Mouse (Mus musculus) forebrain, embryonic 12.5 days (tissue): ENCODE results near the gene Timm22. TPM values are rescaled to one million over a fixed set of nuclear protein-coding genes. Genes with fewer than 3 reads are reported as not detected.

Experiments used
- ATAC-seq: fragments of 200-750 bp; cut with Nextera tagmentation; 2 replicates; pipeline ENCODE4 v1.8.0; 2017; ENCODE audit warnings: moderate TSS enrichment; ENCODE audit not compliant: low FRiP score
- H3K27ac ChIP-seq: fragments of 300-500 bp; sonication (generic); 2 replicates; pipeline ENCODE4 v1.5.1; 2016; ENCODE audit warnings: mild to moderate bottlenecking
- H3K27me3 ChIP-seq: fragments of 300-500 bp; sonication (generic); 2 replicates; pipeline ENCODE4 v1.6.1; 2016; ENCODE audit warnings: mild to moderate bottlenecking
- H3K36me3 ChIP-seq: fragments of 300-500 bp; sonication (generic); replicated peaks from 2 replicates; pipeline ENCODE4 v1.6.1; 2016; ENCODE audit warnings: mild to moderate bottlenecking
- H3K4me1 ChIP-seq: fragments of 300-500 bp; sonication (generic); 2 replicates; pipeline ENCODE4 v1.6.1; 2016
- H3K4me2 ChIP-seq: fragments of 300-500 bp; sonication (generic); 2 replicates; pipeline ENCODE4 v1.6.1; 2016; ENCODE audit warnings: mild to moderate bottlenecking, moderate library complexity
- H3K4me3 ChIP-seq: fragments of 300-500 bp; sonication (generic); replicated peaks from 2 replicates; pipeline ENCODE4 v1.5.1; 2016; ENCODE audit warnings: mild to moderate bottlenecking
- H3K9ac ChIP-seq: fragments of 300-500 bp; sonication (generic); 2 replicates; pipeline ENCODE4 v1.6.1; 2016; ENCODE audit warnings: mild to moderate bottlenecking
- H3K9me3 ChIP-seq: fragments of 300-500 bp; sonication (generic); 2 replicates; pipeline ENCODE4 v1.6.1; 2016
- WGBS: fragments of 180-500 bp; shearing (Covaris S2); methylation state at CpG from one replicate; pipeline ENCODE4 v1.1.7; 2016; 5-methylcytosine and 5-hydroxymethylcytosine counted together
- polyA plus RNA-seq: library from polyadenylated mRNA; unstranded; fragments of >200 nt; fragmentation: Nextera tagmentation; extraction: Ambion mirVana; gene quantifications from 2 replicates; pipeline ENCODE4 v1.2.1, GENCODE M21; 2016

Timm22 gene
- polyA plus RNA-seq, 1 experiment from 2014 or later = 109 TPM

DNA sequence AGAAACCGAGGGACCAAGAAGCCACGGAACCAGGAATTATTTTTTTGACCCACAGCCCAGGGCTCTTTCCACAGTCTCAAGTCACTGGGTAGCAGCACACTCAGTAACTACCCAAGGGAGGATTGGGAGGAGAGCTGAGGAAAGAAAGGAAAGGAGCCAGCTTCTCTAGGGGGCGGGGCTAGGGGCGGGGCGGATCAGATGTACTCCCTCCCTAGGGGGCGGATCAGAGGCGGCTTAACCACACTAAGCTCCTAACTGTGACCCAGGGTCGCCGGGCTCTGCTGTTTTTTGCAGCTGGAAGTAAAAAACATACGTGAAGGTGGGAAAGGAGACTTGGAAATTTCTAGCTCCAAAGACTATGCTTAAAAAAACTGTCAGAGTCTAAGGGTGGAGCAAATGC lies 39.5 kb downstream of the Timm22 start:
- H3K4me2 ChIP-seq = no peak overlapping the region
- no peaks in the 10 kb centered on the region for H3K27me3 ChIP-seq
- peaks cover 19% of the 10 kb centered on the region for H3K36me3 ChIP-seq
- peaks cover 65% of the 10 kb centered on the region for H3K4me1 ChIP-seq
- H3K9ac ChIP-seq = no peak overlapping the region
- H3K9me3 ChIP-seq = no peaks in the 10 kb centered on the region
- ATAC-seq = 0 out of 2 replicates have a peak, but pooled peaks have one; percentile 50
- no peak overlapping the region for H3K4me3 ChIP-seq
- WGBS = 2% methylated on average over 10 of the region's 10 CpGs
- H3K27ac ChIP-seq = no peak overlapping the region

- WGBS = 45% methylated on average over 15 of the region's 15 CpGs
- Histone ChIP-seq H3K27me3 (no peaks in the 10 kb centered on the region), H3K4me3 (no peak overlapping the region), H3K4me1 (peaks cover 63% of the 10 kb centered on the region), H3K36me3 (peaks cover 37% of the 10 kb centered on the region), H3K9ac (peak overlapping the region; percentile 40), H3K4me2 (peak overlapping the region; percentile 27), H3K9me3 (no peaks in the 10 kb centered on the region), H3K27ac (peak overlapping the region; percentile 96)
- peak; percentile 56 for ATAC-seq
Measured at GRCm38 (mm10) chr11:76449520-76450201, 42.9 kb downstream of the Timm22 start.

DNA sequence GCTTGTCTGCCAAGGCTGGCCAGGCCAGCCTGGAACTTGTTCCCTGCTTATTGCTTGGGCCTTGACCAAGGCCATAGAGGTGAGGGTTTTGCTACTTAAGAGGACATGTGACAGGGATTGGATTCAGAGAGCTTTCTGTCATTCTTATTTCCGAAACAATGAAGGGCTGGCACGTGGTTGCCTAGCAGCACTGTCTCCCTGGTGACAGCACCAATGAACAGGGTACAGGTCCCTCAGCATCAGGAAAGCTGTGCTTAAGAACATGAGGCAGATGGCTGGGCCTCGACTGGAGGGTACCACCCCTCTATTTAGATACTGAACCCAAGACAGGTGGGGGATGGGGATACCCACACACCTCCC lies 43.4 kb downstream of the Timm22 start:
- peak overlapping the region; percentile 96 for H3K27ac ChIP-seq
- H3K4me3 ChIP-seq = no peak overlapping the region
- H3K9ac ChIP-seq = peak overlapping the region; percentile 40
- peaks cover 62% of the 10 kb centered on the region for H3K4me1 ChIP-seq
- H3K9me3 ChIP-seq = no peaks in the 10 kb centered on the region
- H3K27me3 ChIP-seq = no peaks in the 10 kb centered on the region
- H3K36me3 ChIP-seq = peaks cover 39% of the 10 kb centered on the region
- H3K4me2 ChIP-seq = peak overlapping the region; percentile 27
- peak; percentile 89 for ATAC-seq
- WGBS = 3% methylated on average over 3 of the region's 3 CpGs

DNA sequence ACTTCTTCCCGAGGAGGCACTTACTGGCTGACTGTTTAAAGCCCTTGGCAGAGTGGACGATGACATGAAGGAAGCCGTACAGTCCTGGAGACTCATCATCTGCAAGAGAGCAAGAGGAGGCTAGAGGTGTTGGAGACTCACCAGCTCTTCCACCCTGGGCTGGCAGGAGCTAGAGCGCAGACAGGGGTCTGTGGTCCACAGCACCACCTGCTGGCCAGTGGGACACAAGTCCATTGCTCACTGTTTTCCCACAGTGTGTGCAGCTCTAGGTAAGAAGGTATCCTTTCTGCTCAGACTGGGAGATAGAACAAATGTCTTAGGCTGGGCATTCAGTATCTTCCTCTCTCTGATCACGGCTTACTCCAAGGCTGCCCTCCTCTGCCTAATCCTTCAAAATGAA lies 47.7 kb downstream of the Timm22 start:
- Histone ChIP-seq H3K27me3 (no peaks in the 10 kb centered on the region), H3K4me2 (no peak overlapping the region), H3K27ac (no peak overlapping the region), H3K4me1 (peaks cover 32% of the 10 kb centered on the region), H3K9me3 (no peaks in the 10 kb centered on the region), H3K9ac (no peak overlapping the region), H3K4me3 (no peak overlapping the region), H3K36me3 (peaks cover 65% of the 10 kb centered on the region)
- WGBS = 54% methylated on average over 5 of the region's 5 CpGs
- ATAC-seq = no peak

GRCm38 (mm10) chr11:76456233-76456632 lies 49.5 kb downstream of the Timm22 start:
- peak; percentile 63; the same call in 1 of the 2 replicates for ATAC-seq
- Histone ChIP-seq H3K4me3 (no peak overlapping the region), H3K36me3 (peaks cover 76% of the 10 kb centered on the region), H3K27ac (no peak overlapping the region), H3K9ac (no peak overlapping the region), H3K27me3 (no peaks in the 10 kb centered on the region), H3K9me3 (no peaks in the 10 kb centered on the region), H3K4me2 (no peak overlapping the region), H3K4me1 (peaks cover 14% of the 10 kb centered on the region)
- 22% methylated on average over 6 of the region's 6 CpGs for WGBS

- 72% methylated on average over 10 of the region's 10 CpGs for WGBS
- Histone ChIP-seq H3K4me3 (no peak overlapping the region), H3K4me1 (peaks cover 11% of the 10 kb centered on the region), H3K9me3 (no peaks in the 10 kb centered on the region), H3K9ac (no peak overlapping the region), H3K36me3 (peaks cover 76% of the 10 kb centered on the region), H3K27ac (no peak overlapping the region), H3K27me3 (no peaks in the 10 kb centered on the region), H3K4me2 (no peak overlapping the region)
- peak; percentile 47; the same call in 1 of the 2 replicates for ATAC-seq
Measured at GRCm38 (mm10) chr11:76456897-76457296, 50.1 kb downstream of the Timm22 start.

GRCm38 (mm10) chr11:76458730-76459129 lies 52.0 kb downstream of the Timm22 start:
- Histone ChIP-seq H3K27ac (0 out of 2 replicates have a peak overlapping the region, but pooled peaks have one; percentile 25), H3K36me3 (peaks cover 79% of the 10 kb centered on the region), H3K4me2 (no peak overlapping the region), H3K9ac (no peak overlapping the region), H3K9me3 (no peaks in the 10 kb centered on the region), H3K27me3 (no peaks in the 10 kb centered on the region), H3K4me1 (peaks cover 13% of the 10 kb centered on the region), H3K4me3 (no peak overlapping the region)
- no peak for ATAC-seq
- WGBS = 87% methylated on average over 9 of the region's 9 CpGs

- H3K36me3 ChIP-seq = peaks cover 72% of the 10 kb centered on the region
- no peak for ATAC-seq
- H3K27me3 ChIP-seq = no peaks in the 10 kb centered on the region
- no peak overlapping the region for H3K4me3 ChIP-seq
- H3K4me1 ChIP-seq = peaks cover 21% of the 10 kb centered on the region
- 82% methylated on average over 3 of the region's 3 CpGs for WGBS
- H3K9ac ChIP-seq = no peak overlapping the region
- no peaks in the 10 kb centered on the region for H3K9me3 ChIP-seq
- no peak overlapping the region for H3K4me2 ChIP-seq
- H3K27ac ChIP-seq = no peak overlapping the region
Measured at GRCm38 (mm10) chr11:76459489-76459888, 52.7 kb downstream of the Timm22 start.

DNA sequence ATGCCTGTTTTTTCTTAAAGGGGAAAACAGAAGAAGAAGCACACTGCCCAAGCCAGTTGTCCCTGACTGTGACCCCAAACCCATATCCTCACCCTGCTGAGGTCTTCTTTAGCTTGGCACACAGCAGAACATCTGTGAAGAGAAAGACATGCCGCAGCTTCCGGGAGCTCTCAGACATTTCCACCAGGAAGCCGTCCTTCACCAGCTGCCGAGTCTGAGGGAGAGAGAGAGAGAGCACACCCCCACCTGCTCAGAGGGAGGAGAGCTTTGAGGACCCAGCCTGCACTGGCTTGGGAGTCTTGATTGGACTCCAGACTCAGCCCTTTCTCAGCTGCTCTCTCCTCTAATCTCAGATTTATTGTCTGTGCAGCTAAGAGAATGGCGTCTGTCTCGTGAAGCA lies 54.4 kb downstream of the Timm22 start:
- peaks cover 35% of the 10 kb centered on the region for H3K4me1 ChIP-seq
- peaks cover 61% of the 10 kb centered on the region for H3K36me3 ChIP-seq
- 75% methylated on average over 6 of the region's 6 CpGs for WGBS
- H3K9ac ChIP-seq = no peak overlapping the region
- H3K27ac ChIP-seq = no peak overlapping the region
- no peaks in the 10 kb centered on the region for H3K9me3 ChIP-seq
- H3K4me2 ChIP-seq = no peak overlapping the region
- no peak overlapping the region for H3K4me3 ChIP-seq
- H3K27me3 ChIP-seq = no peaks in the 10 kb centered on the region
- no peak for ATAC-seq

- no peak overlapping the region for H3K27ac ChIP-seq
- H3K4me3 ChIP-seq = no peak overlapping the region
- H3K4me2 ChIP-seq = no peak overlapping the region
- H3K36me3 ChIP-seq = peaks cover 61% of the 10 kb centered on the region
- H3K9ac ChIP-seq = no peak overlapping the region
- H3K4me1 ChIP-seq = peaks cover 34% of the 10 kb centered on the region
- no peaks in the 10 kb centered on the region for H3K27me3 ChIP-seq
- no peaks in the 10 kb centered on the region for H3K9me3 ChIP-seq
- no peak for ATAC-seq
- WGBS = 92% methylated on average over 5 of the region's 5 CpGs
Measured at GRCm38 (mm10) chr11:76461696-76462095, 54.9 kb downstream of the Timm22 start.

DNA sequence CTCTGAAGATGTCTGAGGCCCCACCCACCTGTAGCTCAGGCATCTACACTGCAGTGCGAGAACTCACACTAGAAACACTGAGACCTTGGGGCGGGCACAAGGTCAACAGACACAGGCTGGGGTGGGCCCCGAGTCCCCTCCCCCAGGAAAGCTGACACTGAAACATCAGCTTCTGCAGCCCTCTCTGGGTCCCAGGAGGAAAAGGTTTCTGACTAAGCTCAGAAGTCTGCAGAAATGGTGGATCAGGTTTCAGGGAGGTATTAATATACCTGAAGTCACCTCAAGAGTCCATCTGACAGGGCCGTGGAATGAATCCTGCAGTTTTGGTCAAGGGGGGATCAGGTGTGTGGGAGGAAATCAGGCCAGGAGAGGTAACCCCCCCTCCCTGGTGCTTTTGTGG lies 59.1 kb downstream of the Timm22 start:
- H3K4me2 ChIP-seq = peak overlapping the region; percentile 6; the same call in 1 of the 2 replicates
- H3K4me3 ChIP-seq = no peak overlapping the region
- 97% methylated on average over 4 of the region's 4 CpGs for WGBS

More for the DNA sequence above, 59.1 kb downstream of the Timm22 start:
- peaks cover 29% of the 10 kb centered on the region for H3K36me3 ChIP-seq
- no peak overlapping the region for H3K9ac ChIP-seq
- H3K27me3 ChIP-seq = no peaks in the 10 kb centered on the region
- no peak overlapping the region for H3K27ac ChIP-seq
- no peak for ATAC-seq
- H3K4me1 ChIP-seq = peaks cover 64% of the 10 kb centered on the region
- H3K9me3 ChIP-seq = no peaks in the 10 kb centered on the region
